Mouse (Mus musculus) cortical plate, adult 2 months (tissue): ENCODE data around the gene Reps2. TPM values are rescaled to one million over a fixed set of nuclear protein-coding genes. Genes with fewer than 3 reads are reported as not detected.

ENCODE experiments used
- H3K27ac ChIP-seq: fragments of 200-500 bp; 2 replicates; pipeline ENCODE4 v1.5.1; 2012; ENCODE audit warnings: low read length, control low read depth, inconsistent platforms; ENCODE audit not compliant: insufficient read depth
- H3K4me1 ChIP-seq: fragments of 200-500 bp; 2 replicates; pipeline ENCODE4 v1.6.1; 2011; ENCODE audit warnings: low read length; ENCODE audit not compliant: control insufficient read depth, insufficient read depth
- H3K4me3 ChIP-seq: fragments of 200-500 bp; 2 replicates; pipeline ENCODE4 v1.5.1; 2011; ENCODE audit warnings: mild to moderate bottlenecking, low read length, control low read depth; ENCODE audit not compliant: insufficient read depth
- CTCF ChIP-seq: fragments of 200-500 bp; IDR thresholded peaks from 2 replicates; pipeline ENCODE4 v1.5.1; 2011; ENCODE audit warnings: mild to moderate bottlenecking, control low read depth, low read length; ENCODE audit not compliant: insufficient read depth; ENCODE audit errors: extremely low read depth
- POLR2A ChIP-seq: fragments of 200-500 bp; IDR thresholded peaks from 2 replicates; pipeline ENCODE4 v1.6.1; 2011; ENCODE audit warnings: mild to moderate bottlenecking, low read length, control low read depth; ENCODE audit not compliant: insufficient read depth; ENCODE audit errors: extremely low read depth
- polyA plus RNA-seq: library from polyadenylated mRNA; depleted of rRNA; stranded (reverse); fragments of >200 nt; gene quantifications from 2 replicates; pipeline ENCODE4 v1.2.3, GENCODE M21; 2012; rRNA removed

Gene Reps2
- 34.8 and 35.2 TPM in 2 replicates for polyA plus RNA-seq

GRCm38 (mm10) chrX:162643091-162643788, at the start of gene Reps2:
Gene Reps2, minus strand, starts transcription at chrX:162643649.
- H3K27ac ChIP-seq = peak within 1 kb of the TSS; percentile 65; the same call in 1 of the 2 replicates
- no peak for TF ChIP-seq CTCF
- TF ChIP-seq POLR2A = no peak
- peak within 1 kb of the TSS; percentile 76 for H3K4me3 ChIP-seq
- no peaks in the 10 kb centered on the region for H3K4me1 ChIP-seq

- no peak overlapping the region for H3K27ac ChIP-seq
- no peak overlapping the region for H3K4me3 ChIP-seq
- no peak for TF ChIP-seq POLR2A
- no peaks in the 10 kb centered on the region for H3K4me1 ChIP-seq
These were observed 47.8 kb upstream of the Reps2 start for GRCm38 (mm10) chrX:162691272-162691671.

DNA sequence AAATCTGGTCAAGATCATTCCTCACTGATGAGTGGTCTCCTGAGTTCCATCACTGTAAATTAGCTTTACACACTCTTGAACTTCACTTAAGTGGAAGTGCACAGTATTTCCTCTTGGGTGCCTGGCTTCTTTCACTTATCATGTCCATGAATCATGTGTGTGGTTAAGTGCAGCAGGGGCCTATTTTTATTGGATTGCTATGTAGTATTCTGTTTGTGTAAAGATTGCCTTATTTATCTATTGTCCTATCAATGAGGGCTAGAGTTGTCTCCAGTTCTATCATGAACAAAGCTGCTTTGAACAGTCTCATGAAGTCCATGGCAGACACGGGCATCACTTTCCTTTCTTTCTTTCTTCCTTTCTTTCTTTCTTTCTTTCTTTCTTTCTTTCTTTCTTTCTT, 41.9 kb upstream of the Reps2 start:
- Histone ChIP-seq H3K4me3 (no peak overlapping the region), H3K4me1 (no peaks in the 10 kb centered on the region), H3K27ac (no peak overlapping the region)
- no peak for TF ChIP-seq CTCF
- TF ChIP-seq POLR2A = no peak

DNA sequence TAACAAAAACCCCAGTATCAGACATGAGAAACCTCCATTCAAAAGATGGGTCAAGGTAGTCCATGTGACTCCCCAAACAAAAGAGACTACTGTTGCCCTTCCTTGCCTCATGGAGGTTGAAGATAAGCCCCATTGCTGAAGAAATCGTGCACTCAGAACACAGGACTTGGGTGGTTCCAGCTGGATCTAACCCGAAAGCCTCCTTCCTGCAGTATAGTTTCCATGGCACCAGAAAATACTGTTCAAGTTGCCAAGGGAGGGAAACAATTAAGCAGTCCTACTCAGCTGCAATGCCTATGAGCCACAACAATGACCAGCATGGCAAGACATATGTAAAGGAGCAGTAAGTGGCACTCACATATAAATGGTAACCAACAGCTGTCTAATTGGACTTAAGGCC, 36.1 kb upstream of the Reps2 start:
- TF ChIP-seq POLR2A (no peak), CTCF (no peak)
- H3K4me1 ChIP-seq = no peaks in the 10 kb centered on the region
- no peak overlapping the region for H3K4me3 ChIP-seq
- no peak overlapping the region for H3K27ac ChIP-seq

- no peaks in the 10 kb centered on the region for H3K4me1 ChIP-seq
- TF ChIP-seq CTCF = no peak
- TF ChIP-seq POLR2A = no peak
- no peak overlapping the region for H3K4me3 ChIP-seq
- no peak overlapping the region for H3K27ac ChIP-seq
These were observed 35.4 kb upstream of the Reps2 start for GRCm38 (mm10) chrX:162678820-162679219.

DNA sequence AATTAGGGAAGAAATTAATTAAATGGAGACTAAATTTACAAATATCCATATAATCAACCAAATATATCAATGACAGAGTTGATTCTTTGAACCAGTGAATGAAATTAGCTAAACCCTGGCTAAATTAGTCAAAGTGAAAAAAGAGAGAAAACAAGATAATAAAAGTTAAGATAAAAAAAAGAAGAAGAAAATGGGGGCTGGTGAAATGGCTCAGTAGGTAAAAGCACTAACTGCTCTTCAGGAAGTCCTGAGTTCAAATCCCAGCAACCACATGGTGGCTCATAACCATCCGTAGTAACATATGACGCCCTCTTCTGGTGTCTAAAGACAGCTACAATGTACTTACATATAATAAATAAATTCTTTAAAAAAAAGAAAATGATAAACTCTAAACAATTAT, 22.7 kb upstream of the Reps2 start:
- Histone ChIP-seq H3K27ac (no peak overlapping the region), H3K4me3 (no peak overlapping the region), H3K4me1 (no peaks in the 10 kb centered on the region)
- no peak for TF ChIP-seq CTCF
- TF ChIP-seq POLR2A = no peak

DNA sequence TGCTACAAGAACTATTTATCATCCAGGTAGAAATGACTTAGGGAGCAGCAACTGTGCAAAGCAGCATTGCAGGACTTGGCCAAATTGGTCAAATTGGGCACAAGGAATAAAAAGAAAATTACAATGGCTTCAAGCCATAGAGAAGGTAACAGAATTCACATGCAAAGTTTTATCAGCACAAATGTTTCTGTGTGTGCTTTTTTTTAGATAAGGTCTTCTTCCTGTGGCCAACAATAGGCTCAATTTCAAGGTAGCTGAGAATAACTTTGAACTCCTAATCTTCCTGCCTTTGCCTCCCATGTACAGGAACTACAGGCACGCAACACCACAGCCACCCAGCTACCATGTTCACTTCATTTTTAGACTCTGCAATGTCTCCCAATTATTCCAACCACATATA, 16.7 kb upstream of the Reps2 start:
- H3K4me1 ChIP-seq = no peaks in the 10 kb centered on the region
- H3K27ac ChIP-seq = no peak overlapping the region
- no peak overlapping the region for H3K4me3 ChIP-seq
- no peak for TF ChIP-seq CTCF
- no peak for TF ChIP-seq POLR2A

DNA sequence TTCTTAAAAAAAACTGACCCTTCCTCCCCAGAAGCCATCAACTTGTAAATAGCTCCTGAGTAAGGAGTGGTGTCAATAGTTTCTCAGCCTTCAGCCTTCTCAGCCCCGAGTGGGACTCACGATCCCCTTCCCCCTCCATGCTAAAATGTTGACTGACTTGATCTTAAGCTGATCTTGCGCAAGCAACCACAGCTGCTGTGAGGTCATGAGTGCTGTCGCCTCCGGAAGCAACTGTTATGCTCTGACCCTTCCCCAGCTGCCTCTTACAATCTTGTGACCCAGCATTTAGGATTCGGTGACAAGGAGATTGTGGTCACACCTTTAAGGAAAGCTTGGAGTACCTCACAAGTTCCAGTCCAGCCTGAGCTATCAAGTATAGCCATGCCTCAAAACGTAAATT, 10.1 kb upstream of the Reps2 start:
- Histone ChIP-seq H3K4me3 (no peak overlapping the region), H3K4me1 (no peaks in the 10 kb centered on the region), H3K27ac (no peak overlapping the region)
- TF ChIP-seq POLR2A (no peak), CTCF (no peak)

- Histone ChIP-seq H3K4me1 (no peaks in the 10 kb centered on the region), H3K4me3 (no peak overlapping the region), H3K27ac (no peak overlapping the region)
- TF ChIP-seq POLR2A (no peak), CTCF (no peak)
These were observed 9.0 kb upstream of the Reps2 start for GRCm38 (mm10) chrX:162652445-162652844.

DNA sequence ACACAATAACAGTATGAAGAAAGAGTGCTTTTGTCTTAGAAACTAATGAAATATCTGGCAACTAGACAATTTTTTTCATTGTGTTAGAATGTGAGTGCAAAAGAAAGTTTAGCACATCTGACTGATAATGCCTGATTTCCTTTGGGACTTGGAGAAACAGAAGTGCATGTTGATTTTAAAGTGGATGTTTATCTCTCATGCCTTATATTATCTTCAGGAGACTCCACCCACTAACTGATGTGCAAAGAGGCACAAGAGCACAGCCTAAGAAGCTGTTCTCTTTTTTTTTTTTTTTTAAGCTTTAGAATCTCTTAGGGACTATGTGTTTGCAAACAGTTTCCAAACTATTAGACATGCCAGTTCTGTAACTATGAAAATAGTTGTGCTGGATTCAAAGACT, 7.7 kb upstream of the Reps2 start:
- Histone ChIP-seq H3K4me1 (no peaks in the 10 kb centered on the region), H3K4me3 (no peak overlapping the region), H3K27ac (no peak overlapping the region)
- no peak for TF ChIP-seq POLR2A
- TF ChIP-seq CTCF = no peak

DNA sequence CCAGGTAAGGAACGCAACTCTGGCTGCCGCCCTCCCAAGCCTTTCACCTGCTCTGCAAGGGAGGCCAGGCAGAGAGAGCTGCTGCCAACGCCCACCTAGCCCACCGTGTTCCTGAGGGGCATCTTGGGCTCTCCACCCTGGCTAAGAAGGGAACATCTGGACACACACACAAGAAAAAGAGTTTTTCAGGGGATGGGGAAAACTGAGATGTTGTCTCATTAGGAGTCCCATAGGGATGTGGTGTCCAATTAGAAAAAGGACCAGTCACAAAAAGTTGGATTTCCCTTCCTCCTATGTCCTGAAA, 292 bp upstream of the Reps2 start:
- TF ChIP-seq POLR2A (no peak), CTCF (no peak)

More for the DNA sequence above, 292 bp upstream of the Reps2 start:
- H3K4me1 ChIP-seq = no peaks in the 10 kb centered on the region
- H3K4me3 ChIP-seq = peak overlapping the region; percentile 76; the same call in 1 of the 2 replicates
- no peak overlapping the region for H3K27ac ChIP-seq
